Mouse (Mus musculus): ENCODE results near the gene Trim24. TPM values are rescaled to one million over a fixed set of nuclear protein-coding genes. Genes with fewer than 3 reads are reported as not detected.

Gene Trim24
- polyA plus RNA-seq, 1 experiment = 156 TPM

DNA sequence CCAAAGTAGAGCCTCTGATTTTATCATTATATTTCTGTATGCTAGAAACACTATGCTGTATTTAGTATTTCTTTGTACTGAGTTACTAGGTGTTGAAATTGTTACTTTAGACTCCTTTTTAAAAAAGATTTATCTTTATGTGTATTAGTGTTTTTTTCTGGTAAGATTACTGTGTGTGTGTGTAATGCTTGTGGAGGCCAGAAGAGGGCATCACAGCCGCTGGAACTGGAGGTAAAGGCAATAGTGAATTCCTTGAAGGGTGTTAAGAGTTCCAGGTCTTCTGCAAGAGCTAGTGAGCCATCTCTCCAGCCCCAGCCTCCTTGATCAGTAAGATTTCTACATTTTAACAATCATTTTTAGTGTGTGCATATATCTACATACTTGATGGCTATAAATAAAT lies 33.2 kb downstream of the Trim24 start:
- Histone ChIP-seq H3K4me3 (ENCODE audit: low read depth, low read length) (no peak overlapping the region), H3K36me3 (ENCODE audit: control insufficient read depth, insufficient read depth, low read length, poor library complexity, severe bottlenecking) (peaks cover 27% of the 10 kb centered on the region), H3K27ac (ENCODE audit: insufficient read depth, low read length) (no peak overlapping the region), H3K27me3 (ENCODE audit: control insufficient read depth, insufficient read depth, low read length, poor library complexity, severe bottlenecking) (no peaks in the 10 kb centered on the region), H3K9ac (ENCODE audit: low read depth, poor library complexity, severe bottlenecking) (no peak overlapping the region), H3K9me3 (replicated peaks; ENCODE audit: control insufficient read depth, insufficient read depth, low read length, poor library complexity, severe bottlenecking) (peaks cover 10% of the 10 kb centered on the region; the same call in 1 of the 2 replicates), H3K4me1 (ENCODE audit: control insufficient read depth, insufficient read depth, low read length) (no peaks in the 10 kb centered on the region)
- no peak for TF ChIP-seq EP300 (IDR thresholded peaks at IDR 0.05; ENCODE audit: insufficient read depth, low read depth, low read length)
- no peak for TF ChIP-seq POLR2A (IDR thresholded peaks at IDR 0.05; ENCODE audit: insufficient read depth, low read length)
- peak; percentile 17 for TF ChIP-seq CTCF (IDR thresholded peaks at IDR 0.05; ENCODE audit: low read depth, low read length)

DNA sequence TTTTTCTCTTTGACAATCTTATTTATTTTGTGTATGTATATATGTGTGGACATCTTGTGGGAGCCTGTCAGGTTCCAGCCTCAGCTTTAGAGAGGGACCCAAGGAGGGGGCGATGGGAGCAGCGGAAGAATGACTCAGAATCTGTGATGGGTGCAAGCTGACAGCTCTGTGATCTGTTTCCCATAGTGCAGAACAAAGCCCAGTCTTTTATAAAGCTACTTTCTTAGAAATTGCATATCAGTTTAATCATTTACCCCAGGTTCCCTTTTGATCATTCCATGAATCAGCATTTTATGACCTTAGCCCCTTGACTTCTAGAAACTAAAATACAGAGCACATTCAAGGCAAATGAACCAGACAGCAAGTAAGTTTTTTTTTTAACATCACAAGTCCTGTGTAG lies 42.9 kb downstream of the Trim24 start:
- Histone ChIP-seq H3K27me3 (ENCODE audit: control insufficient read depth, insufficient read depth, low read length, poor library complexity, severe bottlenecking) (no peaks in the 10 kb centered on the region), H3K36me3 (ENCODE audit: control insufficient read depth, insufficient read depth, low read length, poor library complexity, severe bottlenecking) (peaks cover 37% of the 10 kb centered on the region), H3K27ac (ENCODE audit: insufficient read depth, low read length) (no peak overlapping the region), H3K9me3 (replicated peaks; ENCODE audit: control insufficient read depth, insufficient read depth, low read length, poor library complexity, severe bottlenecking) (no peaks in the 10 kb centered on the region), H3K4me1 (ENCODE audit: control insufficient read depth, insufficient read depth, low read length) (no peaks in the 10 kb centered on the region), H3K4me3 (ENCODE audit: low read depth, low read length) (no peak overlapping the region), H3K9ac (ENCODE audit: low read depth, poor library complexity, severe bottlenecking) (no peak overlapping the region)
- TF ChIP-seq EP300 (IDR thresholded peaks at IDR 0.05; ENCODE audit: insufficient read depth, low read depth, low read length) (no peak), CTCF (IDR thresholded peaks at IDR 0.05; ENCODE audit: low read depth, low read length) (no peak), POLR2A (IDR thresholded peaks at IDR 0.05; ENCODE audit: insufficient read depth, low read length) (no peak)

DNA sequence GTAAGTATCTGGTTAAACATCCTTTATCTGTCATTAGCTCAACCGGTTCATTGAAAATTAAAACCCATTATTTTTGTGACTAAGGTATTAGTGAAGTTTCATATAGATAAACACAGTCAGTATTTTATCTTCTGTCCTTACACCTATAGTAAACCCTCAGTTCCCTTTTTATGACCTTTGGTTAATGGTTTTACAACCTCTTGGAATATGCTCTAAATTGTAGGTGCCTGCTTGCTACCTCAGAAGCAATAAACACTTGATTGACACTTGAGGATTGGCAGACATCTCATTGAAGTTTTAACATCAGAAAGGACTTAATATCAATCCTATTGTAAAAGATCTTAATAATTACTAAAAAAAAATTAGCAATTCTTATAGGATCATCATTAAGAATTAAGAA lies 54.5 kb downstream of the Trim24 start:
- peaks cover 17% of the 10 kb centered on the region for H3K36me3 ChIP-seq (ENCODE audit: control insufficient read depth, insufficient read depth, low read length, poor library complexity, severe bottlenecking)
- H3K27ac ChIP-seq (ENCODE audit: insufficient read depth, low read length) = no peak overlapping the region
- peaks cover 13% of the 10 kb centered on the region for H3K9me3 ChIP-seq (replicated peaks; ENCODE audit: control insufficient read depth, insufficient read depth, low read length, poor library complexity, severe bottlenecking)
- no peak overlapping the region for H3K9ac ChIP-seq (ENCODE audit: low read depth, poor library complexity, severe bottlenecking)
- H3K4me3 ChIP-seq (ENCODE audit: low read depth, low read length) = no peak overlapping the region
- TF ChIP-seq POLR2A (IDR thresholded peaks at IDR 0.05; ENCODE audit: insufficient read depth, low read length) (no peak), CTCF (IDR thresholded peaks at IDR 0.05; ENCODE audit: low read depth, low read length) (no peak), EP300 (IDR thresholded peaks at IDR 0.05; ENCODE audit: insufficient read depth, low read depth, low read length) (no peak)
- H3K27me3 ChIP-seq (ENCODE audit: control insufficient read depth, insufficient read depth, low read length, poor library complexity, severe bottlenecking) = no peaks in the 10 kb centered on the region
- no peaks in the 10 kb centered on the region for H3K4me1 ChIP-seq (ENCODE audit: control insufficient read depth, insufficient read depth, low read length)

DNA sequence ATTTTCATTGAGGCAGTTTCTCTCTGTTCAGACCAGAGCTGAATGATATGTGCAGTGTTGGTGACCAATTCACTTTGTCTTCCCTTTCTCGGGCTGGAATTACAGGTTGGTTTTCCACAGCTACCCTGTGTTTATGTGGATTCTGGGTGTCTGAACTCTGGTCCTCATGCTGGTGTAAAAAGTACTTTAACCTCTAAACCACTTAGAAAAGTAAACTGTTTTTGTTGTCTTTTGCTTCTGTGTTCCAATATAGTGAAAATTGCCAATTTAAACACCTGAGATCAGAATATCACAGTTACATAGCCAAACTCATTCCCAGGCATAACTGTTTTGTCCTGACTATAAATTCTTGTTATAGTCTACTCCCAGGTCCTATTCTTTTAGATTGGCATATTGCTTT lies 56.1 kb downstream of the Trim24 start:
- peaks cover 27% of the 10 kb centered on the region for H3K36me3 ChIP-seq (ENCODE audit: control insufficient read depth, insufficient read depth, low read length, poor library complexity, severe bottlenecking)
- H3K27ac ChIP-seq (ENCODE audit: insufficient read depth, low read length) = no peak overlapping the region
- TF ChIP-seq POLR2A (IDR thresholded peaks at IDR 0.05; ENCODE audit: insufficient read depth, low read length) = no peak
- no peak for TF ChIP-seq EP300 (IDR thresholded peaks at IDR 0.05; ENCODE audit: insufficient read depth, low read depth, low read length)
- no peak for TF ChIP-seq CTCF (IDR thresholded peaks at IDR 0.05; ENCODE audit: low read depth, low read length)
- H3K9ac ChIP-seq (ENCODE audit: low read depth, poor library complexity, severe bottlenecking) = no peak overlapping the region
- H3K9me3 ChIP-seq (replicated peaks; ENCODE audit: control insufficient read depth, insufficient read depth, low read length, poor library complexity, severe bottlenecking) = peaks cover 13% of the 10 kb centered on the region
- no peaks in the 10 kb centered on the region for H3K4me1 ChIP-seq (ENCODE audit: control insufficient read depth, insufficient read depth, low read length)
- H3K27me3 ChIP-seq (ENCODE audit: control insufficient read depth, insufficient read depth, low read length, poor library complexity, severe bottlenecking) = no peaks in the 10 kb centered on the region
- no peak overlapping the region for H3K4me3 ChIP-seq (ENCODE audit: low read depth, low read length)

DNA sequence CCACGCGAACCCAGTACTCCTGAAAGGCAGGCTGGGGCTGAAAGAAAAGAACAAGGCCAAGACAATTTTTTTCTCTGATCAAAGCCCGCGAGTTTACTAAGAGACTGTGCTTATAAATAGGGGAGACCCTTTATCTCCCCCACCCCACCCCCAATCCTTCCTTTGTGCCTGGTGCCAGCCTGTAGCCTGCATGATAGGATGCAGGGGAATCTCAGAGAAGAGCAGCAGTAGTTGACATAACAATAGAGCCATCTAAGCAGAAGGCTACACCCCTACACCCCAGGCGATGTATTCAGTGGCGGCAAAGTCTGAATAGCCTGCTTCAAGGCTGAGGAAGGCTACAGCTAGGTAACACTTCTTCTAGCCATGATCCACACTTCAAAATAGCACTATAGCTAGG lies 65.9 kb downstream of the Trim24 start:
- H3K36me3 ChIP-seq (ENCODE audit: control insufficient read depth, insufficient read depth, low read length, poor library complexity, severe bottlenecking) = peaks cover 48% of the 10 kb centered on the region
- H3K4me1 ChIP-seq (ENCODE audit: control insufficient read depth, insufficient read depth, low read length) = no peaks in the 10 kb centered on the region
- H3K27ac ChIP-seq (ENCODE audit: insufficient read depth, low read length) = no peak overlapping the region
- no peak overlapping the region for H3K4me3 ChIP-seq (ENCODE audit: low read depth, low read length)
- no peaks in the 10 kb centered on the region for H3K27me3 ChIP-seq (ENCODE audit: control insufficient read depth, insufficient read depth, low read length, poor library complexity, severe bottlenecking)
- H3K9me3 ChIP-seq (replicated peaks; ENCODE audit: control insufficient read depth, insufficient read depth, low read length, poor library complexity, severe bottlenecking) = peaks cover 31% of the 10 kb centered on the region
- TF ChIP-seq EP300 (IDR thresholded peaks at IDR 0.05; ENCODE audit: insufficient read depth, low read depth, low read length) = peak; percentile 74
- TF ChIP-seq CTCF (IDR thresholded peaks at IDR 0.05; ENCODE audit: low read depth, low read length) = no peak
- H3K9ac ChIP-seq (ENCODE audit: low read depth, poor library complexity, severe bottlenecking) = no peak overlapping the region

DNA sequence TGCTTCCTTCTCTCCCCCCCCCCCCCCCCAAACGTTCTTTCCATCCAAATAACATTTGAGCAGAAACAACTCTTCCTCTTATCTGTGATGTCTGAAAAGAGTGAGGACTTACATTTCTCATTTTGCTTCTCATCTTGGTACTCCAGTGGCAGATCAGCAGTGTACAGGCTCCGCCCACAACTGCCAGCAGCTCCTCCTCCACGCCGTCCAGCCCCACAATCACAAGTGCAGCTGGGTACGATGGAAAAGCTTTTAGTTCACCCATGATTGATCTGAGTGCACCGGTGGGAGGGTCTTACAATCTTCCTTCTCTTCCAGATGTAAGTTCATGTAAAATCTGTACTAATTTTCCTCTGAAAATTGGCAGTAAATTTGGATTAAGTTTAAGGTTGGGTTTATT lies 80.7 kb downstream of the Trim24 start:
- Histone ChIP-seq H3K36me3 (ENCODE audit: control insufficient read depth, insufficient read depth, low read length, poor library complexity, severe bottlenecking) (peaks cover 32% of the 10 kb centered on the region), H3K9ac (ENCODE audit: low read depth, poor library complexity, severe bottlenecking) (no peak overlapping the region), H3K4me1 (ENCODE audit: control insufficient read depth, insufficient read depth, low read length) (no peaks in the 10 kb centered on the region), H3K27ac (ENCODE audit: insufficient read depth, low read length) (no peak overlapping the region), H3K9me3 (replicated peaks; ENCODE audit: control insufficient read depth, insufficient read depth, low read length, poor library complexity, severe bottlenecking) (peaks cover 7% of the 10 kb centered on the region), H3K4me3 (ENCODE audit: low read depth, low read length) (no peak overlapping the region), H3K27me3 (ENCODE audit: control insufficient read depth, insufficient read depth, low read length, poor library complexity, severe bottlenecking) (no peaks in the 10 kb centered on the region)
- TF ChIP-seq EP300 (IDR thresholded peaks at IDR 0.05; ENCODE audit: insufficient read depth, low read depth, low read length) = no peak
- TF ChIP-seq CTCF (IDR thresholded peaks at IDR 0.05; ENCODE audit: low read depth, low read length) = no peak
- no peak for TF ChIP-seq POLR2A (IDR thresholded peaks at IDR 0.05; ENCODE audit: insufficient read depth, low read length)

Data from ES-Bruce4 (cell line).